Mouse (Mus musculus) CD4-positive, CD25-positive, alpha-beta regulatory T cell (primary cell): ENCODE results near the gene Olfr1043. TPM values are rescaled to one million over a fixed set of nuclear protein-coding genes. Genes with fewer than 3 reads are reported as not detected.

Source experiments
- polyA plus RNA-seq: library from polyadenylated mRNA; unstranded; fragments of 100-300 nt; shearing (Covaris generic); gene quantifications from one replicate; pipeline ENCODE4 v1.2.1, GENCODE M21; 2017

The Olfr1043 gene
- polyA plus RNA-seq, result 0.11 TPM

GRCm38 (mm10) chr2:86167422-86167821 is at the start of gene Olfr1043:
Gene Olfr1043, minus strand, starts transcription at chr2:86167522.

GRCm38 (mm10) chr2:86202909-86203308 is 35.6 kb upstream of the Olfr1043 start, which contains the start of gene Olfr1045:
Gene Olfr1045, minus strand, starts transcription at chr2:86203009.

GRCm38 (mm10) chr2:86185583-86185982 is 18.3 kb upstream of the Olfr1043 start, which contains the start of gene Olfr52:
Gene Olfr52, minus strand, starts transcription at chr2:86185683.

GRCm38 (mm10) chr2:86177720-86178119 is 10.4 kb upstream of the Olfr1043 start, which contains the start of gene Olfr1044:
Gene Olfr1044, minus strand, starts transcription at chr2:86177820.

GRCm38 (mm10) chr2:86161738-86162137 is 5.6 kb downstream of the Olfr1043 start, which contains the start of gene Olfr1042:
Gene Olfr1042, minus strand, starts transcription at chr2:86161838.

GRCm38 (mm10) chr2:86146632-86147031 is 20.7 kb downstream of the Olfr1043 start, which contains the start of gene Olfr1040:
Gene Olfr1040, minus strand, starts transcription at chr2:86146732.

GRCm38 (mm10) chr2:86135828-86136227 is 31.5 kb downstream of the Olfr1043 start, which contains the start of gene Olfr1039:
Gene Olfr1039, minus strand, starts transcription at chr2:86135928.

Other genes with a start within 250 kb of the Olfr1043 start
- gene Olfr1026, start 246.0 kb downstream of the Olfr1043 start, polyA plus RNA-seq, result not detected
- gene Olfr1028, start 217.1 kb downstream of the Olfr1043 start, polyA plus RNA-seq, result not detected
- 0.10 TPM for gene Olfr1029, start 193.6 kb downstream of the Olfr1043 start, polyA plus RNA-seq
- 0.04 TPM for gene Olfr1030, start 188.2 kb downstream of the Olfr1043 start, polyA plus RNA-seq
- gene Olfr1031, start 177.2 kb downstream of the Olfr1043 start, polyA plus RNA-seq, result not detected
- not detected for gene Olfr1032, start 162.0 kb downstream of the Olfr1043 start, polyA plus RNA-seq
- gene Olfr1033, start 146.9 kb downstream of the Olfr1043 start, polyA plus RNA-seq, result 3.2 TPM
- not detected for gene Olfr1034, start 121.7 kb downstream of the Olfr1043 start, polyA plus RNA-seq
- not detected for gene Olfr1036, start 93.5 kb downstream of the Olfr1043 start, polyA plus RNA-seq
- not detected for gene Olfr1037, start 80.1 kb downstream of the Olfr1043 start, polyA plus RNA-seq
- not detected for gene Olfr1039, start 31.6 kb downstream of the Olfr1043 start, polyA plus RNA-seq
- gene Olfr1040, start 20.8 kb downstream of the Olfr1043 start, polyA plus RNA-seq, result not detected
- gene Olfr1042, start 5.7 kb downstream of the Olfr1043 start, polyA plus RNA-seq, result 0.05 TPM
- not detected for gene Olfr1044, start 10.3 kb upstream of the Olfr1043 start, polyA plus RNA-seq
- gene Olfr52, start 18.2 kb upstream of the Olfr1043 start, polyA plus RNA-seq, result not detected
- gene Olfr1045, start 35.5 kb upstream of the Olfr1043 start, polyA plus RNA-seq, result not detected
- gene Olfr1046, start 51.8 kb upstream of the Olfr1043 start, polyA plus RNA-seq, result 0.06 TPM
- not detected for gene Olfr1047, start 63.9 kb upstream of the Olfr1043 start, polyA plus RNA-seq
- gene Olfr1048, start 72.8 kb upstream of the Olfr1043 start, polyA plus RNA-seq, result not detected
- gene Olfr1049, start 90.8 kb upstream of the Olfr1043 start, polyA plus RNA-seq, result 0.12 TPM
- not detected for gene Olfr1051, start 111.6 kb upstream of the Olfr1043 start, polyA plus RNA-seq
- not detected for gene Olfr1052, start 124.9 kb upstream of the Olfr1043 start, polyA plus RNA-seq
- gene Olfr1053, start 147.8 kb upstream of the Olfr1043 start, polyA plus RNA-seq, result not detected
- not detected for gene Olfr1054, start 167.9 kb upstream of the Olfr1043 start, polyA plus RNA-seq
- gene Olfr1055, start 182.8 kb upstream of the Olfr1043 start, polyA plus RNA-seq, result not detected
- gene Olfr1056, start 194.9 kb upstream of the Olfr1043 start, polyA plus RNA-seq, result not detected
- gene Olfr1057, start 210.9 kb upstream of the Olfr1043 start, polyA plus RNA-seq, result not detected
- not detected for gene Olfr1058, start 221.0 kb upstream of the Olfr1043 start, polyA plus RNA-seq
- gene Olfr1061, start 246.5 kb upstream of the Olfr1043 start, polyA plus RNA-seq, result not detected